In the genomic region with DNA sequence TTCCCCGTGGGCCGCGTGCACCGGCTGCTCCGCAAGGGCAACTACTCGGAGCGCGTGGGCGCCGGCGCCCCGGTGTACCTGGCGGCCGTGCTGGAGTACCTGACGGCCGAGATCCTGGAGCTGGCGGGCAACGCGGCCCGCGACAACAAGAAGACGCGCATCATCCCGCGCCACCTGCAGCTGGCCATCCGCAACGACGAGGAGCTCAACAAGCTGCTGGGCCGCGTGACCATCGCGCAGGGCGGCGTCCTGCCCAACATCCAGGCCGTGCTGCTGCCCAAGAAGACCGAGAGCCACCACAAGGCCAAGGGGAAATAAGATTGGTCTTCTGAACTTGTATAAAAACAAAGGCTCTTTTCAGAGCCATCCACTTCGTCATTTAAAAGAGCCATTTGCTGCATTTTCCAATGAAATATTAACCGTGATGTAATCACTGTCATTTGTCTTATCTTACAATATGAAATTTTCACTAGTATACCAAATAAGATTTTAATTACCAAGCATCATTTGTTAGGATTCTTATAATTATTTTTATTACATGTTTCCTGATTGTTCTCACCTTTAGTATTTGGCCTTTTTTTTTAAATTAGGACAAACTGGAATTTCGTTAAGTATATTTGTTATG, we compare ENCODE assay signal across 8 mouse cellular contexts. TPM values are rescaled to one million over a fixed set of nuclear protein-coding genes. Genes with fewer than 3 reads are reported as not detected.
DNase-seq lines count a peak whose midpoint lies in the region; ATAC-seq and TF ChIP-seq lines count a peak whose summit lies in the region.
"Not testable (repeated sequence)": the region's sequence is repeated elsewhere in the genome, so short reads cannot be mapped to it uniquely, and the experiment has no call there.

No protein-coding gene starts in this region.

- not testable (repeated sequence) for ATAC-seq in heart, embryonic 13.5 days (ENCODE audit: extremely low read depth, insufficient number of reproducible peaks, low FRiP score, low TSS enrichment); intestine, embryonic 15.5 days; limb, embryonic 15.5 days (ENCODE audit: insufficient number of reproducible peaks, low FRiP score, low TSS enrichment, low read depth)

- DNase-seq in 416B (ENCODE audit: low read depth) = peak; percentile 91
- DNase-seq in midbrain, embryonic 10.5 days (ENCODE audit: low spot score) = not testable (repeated sequence)

- H3K4me3 ChIP-seq in bone marrow macrophage, adult 2 months (ENCODE audit: insufficient read depth, low read length) = peak overlapping the region; percentile 42; the same call in 1 of the 2 replicates
- H3K4me3 ChIP-seq in erythroblast, embryonic 14.5 days (replicated peaks) = peak overlapping the region; percentile 64
- H3K4me3 ChIP-seq in heart, embryonic 13.5 days = peak overlapping the region; percentile 57
- not testable (repeated sequence) for H3K4me3 ChIP-seq in intestine, embryonic 15.5 days (replicated peaks)
- peak overlapping the region; percentile 43 for H3K4me3 ChIP-seq in limb, embryonic 15.5 days
- peak overlapping the region; percentile 61 for H3K4me3 ChIP-seq in midbrain, embryonic 10.5 days
- H3K4me3 ChIP-seq in olfactory bulb, adult 2 months (ENCODE audit: insufficient read depth, low read depth, low read length) = peak overlapping the region; percentile 56

- H3K4me1 ChIP-seq in bone marrow macrophage, adult 2 months (ENCODE audit: control insufficient read depth, insufficient read depth, low read length) = peaks cover 13% of the 10 kb centered on the region
- peaks cover 39% of the 10 kb centered on the region for H3K4me1 ChIP-seq in erythroblast, embryonic 14.5 days (ENCODE audit: control insufficient read depth)
- H3K4me1 ChIP-seq in heart, embryonic 13.5 days = peaks cover 42% of the 10 kb centered on the region
- H3K4me1 ChIP-seq in intestine, embryonic 15.5 days (replicated peaks); olfactory bulb, adult 2 months (ENCODE audit: control insufficient read depth, insufficient read depth, low read length): not testable (repeated sequence)
- H3K4me1 ChIP-seq in limb, embryonic 15.5 days = peaks cover 30% of the 10 kb centered on the region
- H3K4me1 ChIP-seq in midbrain, embryonic 10.5 days = peaks cover 46% of the 10 kb centered on the region

- not testable (repeated sequence) for TF ChIP-seq CTCF in bone marrow macrophage, adult 2 months (IDR thresholded peaks at IDR 0.05; ENCODE audit: low read depth, low read length); olfactory bulb, adult 2 months (IDR thresholded peaks at IDR 0.05; ENCODE audit: insufficient read depth, low read depth, low read length)

- not testable (repeated sequence) for H3K27me3 ChIP-seq in erythroblast, embryonic 14.5 days (ENCODE audit: control insufficient read depth); heart, embryonic 13.5 days (replicated peaks); intestine, embryonic 15.5 days (replicated peaks); limb, embryonic 15.5 days; midbrain, embryonic 10.5 days (ENCODE audit: low read depth, poor library complexity, severe bottlenecking)

- not testable (repeated sequence) for H3K36me3 ChIP-seq in erythroblast, embryonic 14.5 days (ENCODE audit: control insufficient read depth); heart, embryonic 13.5 days; intestine, embryonic 15.5 days; limb, embryonic 15.5 days; midbrain, embryonic 10.5 days

- peak overlapping the region; percentile 79 for H3K9ac ChIP-seq in heart, embryonic 13.5 days
- H3K9ac ChIP-seq in intestine, embryonic 15.5 days = 0 out of 2 replicates have a peak overlapping the region, but pooled peaks have one; percentile 41
- H3K9ac ChIP-seq in limb, embryonic 15.5 days = not testable (repeated sequence)

- not testable (repeated sequence) for H3K9me3 ChIP-seq in erythroblast, embryonic 14.5 days (ENCODE audit: control insufficient read depth, low read length); heart, embryonic 13.5 days; intestine, embryonic 15.5 days; limb, embryonic 15.5 days; midbrain, embryonic 10.5 days (replicated peaks)

- not testable (repeated sequence) for TF ChIP-seq POLR2A in bone marrow macrophage, adult 2 months (IDR thresholded peaks at IDR 0.05; ENCODE audit: borderline replicate concordance, low read depth, low read length); olfactory bulb, adult 2 months (IDR thresholded peaks at IDR 0.05; ENCODE audit: insufficient read depth, low read depth, low read length)

- H3K27ac ChIP-seq in bone marrow macrophage, adult 2 months (ENCODE audit: insufficient read depth, low read depth, low read length) = peak overlapping the region; percentile 83
- H3K27ac ChIP-seq in heart, embryonic 13.5 days (replicated peaks) = peak overlapping the region; percentile 96
- peak overlapping the region; percentile 81; the same call in 1 of the 2 replicates for H3K27ac ChIP-seq in intestine, embryonic 15.5 days
- peak overlapping the region; percentile 94 for H3K27ac ChIP-seq in limb, embryonic 15.5 days
- peak overlapping the region; percentile 97 for H3K27ac ChIP-seq in midbrain, embryonic 10.5 days (replicated peaks)
- peak overlapping the region; percentile 67; the same call in 1 of the 2 replicates for H3K27ac ChIP-seq in olfactory bulb, adult 2 months (ENCODE audit: insufficient read depth, low read depth, low read length)

- H3K4me2 ChIP-seq in heart, embryonic 13.5 days = peak overlapping the region; percentile 80
- peak overlapping the region; percentile 52 for H3K4me2 ChIP-seq in intestine, embryonic 15.5 days (replicated peaks)
- peak overlapping the region; percentile 57 for H3K4me2 ChIP-seq in limb, embryonic 15.5 days

- 3% methylated on average over 10 of the region's 39 CpGs for WGBS in heart, embryonic 13.5 days
- WGBS in intestine, embryonic 15.5 days = 2% methylated on average over 12 of the region's 39 CpGs
- WGBS in limb, embryonic 15.5 days = 1% methylated on average over 14 of the region's 39 CpGs
- WGBS in midbrain, embryonic 10.5 days = 0% methylated on average over 8 of the region's 39 CpGs
- under 1% methylated on average over 16 of the region's 39 CpGs for WGBS in olfactory bulb, adult 2 months

RNA-seq across cellular contexts. Expression of gene Hist1h2ad, which starts 0.5 kb away (rescaled TPM):
- polyA plus RNA-seq in bone marrow macrophage, adult 2 months (2012; ENCODE audit: insufficient read depth, insufficient read length, missing spikeins) = not detected in 2 replicates
- polyA plus RNA-seq in erythroblast, embryonic 14.5 days (2012) = 5.1 and 8.3 TPM in 2 replicates
- 0.60 and 0.84 TPM in 2 replicates for polyA plus RNA-seq in heart, embryonic 13.5 days (2015; fragmentation: Nextera tagmentation; extraction: Ambion mirVana)
- 1.8 and 3.0 TPM in 2 replicates for polyA plus RNA-seq in intestine, embryonic 15.5 days (2015; fragmentation: Nextera tagmentation; extraction: Ambion mirVana)
- 0.89 and 2.3 TPM in 2 replicates for polyA plus RNA-seq in limb, embryonic 15.5 days (2015; fragmentation: Nextera tagmentation; extraction: Ambion mirVana)
- 0.67 and 1.3 TPM in 2 replicates for polyA plus RNA-seq in midbrain, embryonic 10.5 days (2016; fragmentation: Nextera tagmentation; extraction: Ambion mirVana)
- polyA plus RNA-seq in olfactory bulb, adult 2 months (2012; ENCODE audit: insufficient read depth, insufficient read length, low replicate concordance, missing spikeins) = not detected in 2 replicates

RNA-seq across cellular contexts. Expression of gene Hist1h2bf, which starts 0.7 kb away (rescaled TPM):
- polyA plus RNA-seq in bone marrow macrophage, adult 2 months (2012; ENCODE audit: insufficient read depth, insufficient read length, missing spikeins) = 3.8 and 7.9 TPM in 2 replicates
- 6.6 and 15.6 TPM in 2 replicates for polyA plus RNA-seq in erythroblast, embryonic 14.5 days (2012)
- polyA plus RNA-seq in heart, embryonic 13.5 days (2015; fragmentation: Nextera tagmentation; extraction: Ambion mirVana) = 1.6 and 3.0 TPM in 2 replicates
- polyA plus RNA-seq in intestine, embryonic 15.5 days (2015; fragmentation: Nextera tagmentation; extraction: Ambion mirVana) = 4.2 and 4.5 TPM in 2 replicates
- polyA plus RNA-seq in limb, embryonic 15.5 days (2015; fragmentation: Nextera tagmentation; extraction: Ambion mirVana) = 2.9 and 5.8 TPM in 2 replicates
- polyA plus RNA-seq in midbrain, embryonic 10.5 days (2016; fragmentation: Nextera tagmentation; extraction: Ambion mirVana) = 3.8 TPM in 2 replicates
- polyA plus RNA-seq in olfactory bulb, adult 2 months (2012; ENCODE audit: insufficient read depth, insufficient read length, low replicate concordance, missing spikeins) = not detected in 2 replicates

RNA-seq across cellular contexts. Expression of gene Hist1h3d, which starts 0.9 kb away (rescaled TPM):
- polyA plus RNA-seq in bone marrow macrophage, adult 2 months (2012; ENCODE audit: insufficient read depth, insufficient read length, missing spikeins) = 2.3 and 3.2 TPM in 2 replicates
- polyA plus RNA-seq in erythroblast, embryonic 14.5 days (2012) = 1.6 and 4.7 TPM in 2 replicates
- polyA plus RNA-seq in heart, embryonic 13.5 days (2015; fragmentation: Nextera tagmentation; extraction: Ambion mirVana) = 2.4 TPM in 2 replicates
- polyA plus RNA-seq in intestine, embryonic 15.5 days (2015; fragmentation: Nextera tagmentation; extraction: Ambion mirVana) = 5.2 and 6.2 TPM in 2 replicates
- 5.8 and 6.5 TPM in 2 replicates for polyA plus RNA-seq in limb, embryonic 15.5 days (2015; fragmentation: Nextera tagmentation; extraction: Ambion mirVana)
- polyA plus RNA-seq in midbrain, embryonic 10.5 days (2016; fragmentation: Nextera tagmentation; extraction: Ambion mirVana) = 6.2 and 10.8 TPM in 2 replicates
- not detected in 2 replicates for polyA plus RNA-seq in olfactory bulb, adult 2 months (2012; ENCODE audit: insufficient read depth, insufficient read length, low replicate concordance, missing spikeins)

RNA-seq across cellular contexts. Expression of gene Hist1h2bg, which starts 3.5 kb away (rescaled TPM):
- polyA plus RNA-seq in bone marrow macrophage, adult 2 months (2012; ENCODE audit: insufficient read depth, insufficient read length, missing spikeins) = 9.8 and 11.9 TPM in 2 replicates
- 14.5 and 18.7 TPM in 2 replicates for polyA plus RNA-seq in erythroblast, embryonic 14.5 days (2012)
- 3.9 and 4.2 TPM in 2 replicates for polyA plus RNA-seq in heart, embryonic 13.5 days (2015; fragmentation: Nextera tagmentation; extraction: Ambion mirVana)
- polyA plus RNA-seq in intestine, embryonic 15.5 days (2015; fragmentation: Nextera tagmentation; extraction: Ambion mirVana) = 7.1 and 11.5 TPM in 2 replicates
- 5.5 and 6.0 TPM in 2 replicates for polyA plus RNA-seq in limb, embryonic 15.5 days (2015; fragmentation: Nextera tagmentation; extraction: Ambion mirVana)
- 4.5 and 6.4 TPM in 2 replicates for polyA plus RNA-seq in midbrain, embryonic 10.5 days (2016; fragmentation: Nextera tagmentation; extraction: Ambion mirVana)
- not detected in 2 replicates for polyA plus RNA-seq in olfactory bulb, adult 2 months (2012; ENCODE audit: insufficient read depth, insufficient read length, low replicate concordance, missing spikeins)

RNA-seq across cellular contexts. Expression of gene Hist1h2ae, which starts 3.6 kb away (rescaled TPM):
- polyA plus RNA-seq in bone marrow macrophage, adult 2 months (2012; ENCODE audit: insufficient read depth, insufficient read length, missing spikeins) = 1.7 TPM in 1 of 2 replicates, not detected in the other
- polyA plus RNA-seq in erythroblast, embryonic 14.5 days (2012) = 3.6 and 5.2 TPM in 2 replicates
- polyA plus RNA-seq in heart, embryonic 13.5 days (2015; fragmentation: Nextera tagmentation; extraction: Ambion mirVana) = 33.5 and 42.7 TPM in 2 replicates
- polyA plus RNA-seq in intestine, embryonic 15.5 days (2015; fragmentation: Nextera tagmentation; extraction: Ambion mirVana) = 76.9 and 89.5 TPM in 2 replicates
- polyA plus RNA-seq in limb, embryonic 15.5 days (2015; fragmentation: Nextera tagmentation; extraction: Ambion mirVana) = 68.7 and 88.5 TPM in 2 replicates
- polyA plus RNA-seq in midbrain, embryonic 10.5 days (2016; fragmentation: Nextera tagmentation; extraction: Ambion mirVana) = 85.6 and 104 TPM in 2 replicates
- not detected in 2 replicates for polyA plus RNA-seq in olfactory bulb, adult 2 months (2012; ENCODE audit: insufficient read depth, insufficient read length, low replicate concordance, missing spikeins)
